Mouse (Mus musculus) kidney, adult 2 months (tissue): ENCODE measurements around the gene Begain.

Experiments
- CTCF ChIP-seq: fragments of 200-500 bp; conservative IDR thresholded peaks from 2 replicates; pipeline ENCODE4 v1.5.1; 2011; ENCODE audit warnings: low read depth, mild to moderate bottlenecking, control low read depth, low read length, moderate library complexity, mixed read lengths; ENCODE audit not compliant: insufficient read depth, insufficient read length
- POLR2A ChIP-seq: fragments of 200-500 bp; IDR thresholded peaks from one replicate; pipeline ENCODE4 v1.6.1; 2011; ENCODE audit warnings: low read depth, low read length, control low read depth

DNA sequence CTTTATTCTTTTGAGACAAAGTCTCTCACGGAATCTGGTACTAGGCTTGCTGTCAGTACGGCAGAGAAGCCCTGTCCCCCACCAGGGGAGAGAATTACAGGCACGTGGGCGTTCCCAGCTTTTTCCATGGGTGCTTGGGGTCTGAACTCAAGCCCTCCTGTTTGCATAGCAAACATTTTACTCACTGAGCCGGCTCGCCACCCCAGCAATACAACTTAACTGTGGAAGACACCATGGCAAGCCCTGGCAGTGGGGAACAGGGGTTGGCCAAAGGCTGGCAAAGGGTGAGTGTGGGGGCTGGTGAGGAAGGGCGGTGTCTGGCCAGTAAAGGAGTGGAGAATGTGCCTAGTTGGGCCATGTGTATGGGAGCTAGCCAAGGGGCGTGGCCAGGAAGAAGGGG lies 47.7 kb upstream of the Begain start:
- no peak for TF ChIP-seq CTCF
- TF ChIP-seq POLR2A = no peak
